Mouse (Mus musculus) frontal cortex, postnatal 10 days (tissue): ENCODE data around the gene Raph1.
A peak's percentile ranks its signal among the peaks of the same experiment; 100 is the strongest.

Experiments
- DNase-seq, 2 experiments: peaks; one replicate each; pipeline ENCODE4 v3.0.0; 2022; ENCODE audit warnings: low spot score in 2 of 2, mixed read lengths in 1 of 2

Gene Raph1

DNA sequence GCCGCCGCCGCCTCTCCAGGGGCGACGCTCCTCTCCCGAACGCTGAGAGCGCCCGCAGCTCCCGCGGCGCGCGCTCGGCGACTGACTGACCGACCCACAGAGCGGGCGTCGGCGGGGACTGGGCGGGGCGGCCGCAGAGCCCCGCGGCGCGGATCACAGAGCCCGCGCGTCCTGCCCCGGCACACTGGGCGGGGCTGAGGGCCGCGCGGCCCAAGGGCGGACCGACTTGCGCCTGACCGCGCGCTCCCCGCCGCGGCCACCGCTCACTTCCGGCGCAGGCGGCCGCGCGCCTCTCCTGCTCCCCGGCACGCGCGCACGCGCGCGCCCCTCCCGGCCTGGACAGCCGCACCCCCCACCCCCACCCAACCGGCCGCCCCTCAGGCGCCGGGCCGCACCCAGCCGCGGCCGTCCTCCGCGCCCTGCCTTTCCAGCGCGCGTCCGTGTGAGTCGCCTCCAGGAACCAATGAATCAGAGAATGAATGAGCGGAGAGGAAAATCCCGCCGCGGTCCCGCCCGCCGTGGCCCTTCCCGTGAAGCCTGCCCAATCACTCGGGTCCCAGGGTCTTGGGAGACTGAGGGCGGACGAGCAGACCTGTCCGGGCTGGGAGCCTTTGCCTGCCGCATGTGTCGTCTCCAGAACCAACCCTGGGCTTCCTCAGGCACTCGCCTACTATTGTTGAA lies at the start of gene Raph1:
Gene Raph1 (minus strand): TSS at position 474 of the 681 bp plus-strand sequence.
- peak; percentile 65 to 79 for DNase-seq

DNA sequence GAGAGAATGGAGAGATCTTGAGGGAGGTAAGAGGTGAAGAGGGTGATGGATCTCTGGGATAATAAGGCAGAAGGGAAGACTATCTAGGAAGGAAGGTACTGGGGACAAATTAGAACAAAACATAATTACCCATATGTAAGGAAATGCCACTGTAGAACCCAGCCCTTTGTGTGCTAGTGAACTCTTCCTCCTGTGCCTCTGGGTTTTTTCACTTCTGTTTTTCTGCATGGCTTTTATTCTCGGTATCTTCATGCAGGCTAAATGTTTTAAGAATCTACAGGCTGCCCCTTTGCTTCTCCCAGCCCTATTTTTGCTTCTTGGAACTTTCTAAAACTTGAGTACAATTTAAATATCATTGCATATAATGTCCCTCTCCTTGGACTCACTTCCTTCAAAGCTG lies 48.8 kb upstream of the Raph1 start:
- DNase-seq, result no peak

DNA sequence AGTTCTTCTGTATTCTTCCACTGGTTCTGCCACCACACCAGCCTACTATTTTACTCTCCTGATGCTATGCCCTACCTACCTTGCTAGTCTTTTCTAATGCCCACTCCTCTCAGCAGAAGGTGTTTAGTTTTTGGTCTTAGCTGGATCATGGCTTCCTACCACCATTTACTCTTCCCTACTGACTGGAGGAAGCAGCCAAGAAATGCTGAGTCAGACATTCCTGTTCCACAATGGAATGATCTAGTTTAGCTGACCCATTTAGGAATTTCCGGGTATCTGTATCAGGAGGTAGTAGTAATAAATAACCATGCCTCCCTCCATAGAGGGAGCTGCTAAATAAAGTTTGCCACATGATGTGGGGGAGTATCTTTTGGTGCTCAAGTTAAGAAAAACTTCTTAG lies 48.0 kb upstream of the Raph1 start:
- DNase-seq, result no peak

DNA sequence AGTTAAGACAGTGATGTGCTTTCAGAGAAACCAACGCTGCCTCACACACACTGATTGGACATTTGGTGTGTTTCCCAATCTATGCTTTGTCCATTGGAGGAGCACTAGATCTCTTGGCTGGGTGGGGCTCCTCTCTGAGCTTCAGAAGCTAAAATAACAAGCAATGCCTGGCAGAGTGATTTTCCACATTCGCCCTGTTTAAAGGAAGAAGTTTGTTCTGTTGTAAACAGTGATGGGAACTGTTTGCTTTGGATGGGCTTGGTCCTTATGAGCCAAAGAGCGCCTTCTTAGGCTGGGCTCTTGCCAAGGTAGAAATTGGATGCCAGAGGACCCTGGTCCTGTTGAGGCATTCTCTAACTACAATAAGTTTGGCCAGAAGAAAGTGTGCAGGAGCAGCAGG lies 45.1 kb upstream of the Raph1 start:
- no peak for DNase-seq

DNA sequence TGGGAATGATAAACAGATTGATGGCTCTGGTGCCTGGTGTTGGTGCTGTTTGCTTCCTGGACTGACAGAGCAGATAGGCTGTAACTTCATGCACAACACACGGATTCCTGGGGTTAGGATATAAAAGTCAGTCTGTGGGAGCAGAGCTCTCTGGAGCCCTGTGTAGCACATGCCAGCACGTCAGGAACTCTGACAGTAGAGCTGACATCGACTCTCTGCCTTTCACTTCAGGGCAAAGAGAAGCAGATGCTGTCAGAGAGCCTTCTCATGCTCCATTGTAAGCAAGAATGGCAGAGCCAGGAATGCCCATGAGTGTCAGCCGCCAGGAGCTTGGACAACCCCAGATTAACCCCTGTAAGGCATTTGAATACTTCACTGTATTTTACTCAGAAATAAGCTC lies 43.7 kb upstream of the Raph1 start:
- DNase-seq, result no peak

DNA sequence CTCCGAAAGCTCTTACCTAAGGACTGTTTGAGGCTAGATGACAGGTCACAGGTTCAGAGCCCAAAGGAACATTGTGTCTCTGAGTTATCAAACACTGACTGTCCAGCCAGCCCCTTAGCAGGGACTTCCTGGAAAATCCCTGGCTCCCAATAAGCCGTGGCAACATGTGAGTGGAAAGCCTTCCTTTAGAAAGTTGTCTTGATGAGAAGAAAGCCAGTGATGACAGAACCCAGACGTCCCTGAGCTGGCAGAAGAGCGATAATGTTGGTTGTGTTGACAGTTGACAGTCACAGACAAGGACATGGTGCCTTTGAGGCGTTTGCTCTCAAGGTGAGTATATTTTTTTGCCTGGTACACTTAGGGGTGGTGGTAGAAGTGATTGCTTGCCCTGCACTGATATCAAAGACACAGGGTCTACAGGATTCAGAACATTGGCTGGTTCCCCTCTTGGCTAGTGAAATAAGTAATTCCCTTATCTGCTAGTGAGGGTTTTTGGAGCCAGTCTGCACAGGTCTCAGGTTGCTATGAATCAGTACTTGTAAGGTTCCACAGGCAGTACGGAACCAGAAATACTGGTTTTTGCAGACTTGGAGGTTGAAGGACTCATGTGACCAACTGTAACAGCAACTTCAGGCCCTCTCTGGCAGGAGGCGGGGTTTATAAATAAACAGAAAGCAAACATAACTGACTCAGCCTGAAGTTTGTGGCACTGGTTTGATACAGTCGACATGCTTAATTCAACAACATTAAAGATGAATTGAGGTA lies 42.3 kb upstream of the Raph1 start:
- no peak for DNase-seq

DNA sequence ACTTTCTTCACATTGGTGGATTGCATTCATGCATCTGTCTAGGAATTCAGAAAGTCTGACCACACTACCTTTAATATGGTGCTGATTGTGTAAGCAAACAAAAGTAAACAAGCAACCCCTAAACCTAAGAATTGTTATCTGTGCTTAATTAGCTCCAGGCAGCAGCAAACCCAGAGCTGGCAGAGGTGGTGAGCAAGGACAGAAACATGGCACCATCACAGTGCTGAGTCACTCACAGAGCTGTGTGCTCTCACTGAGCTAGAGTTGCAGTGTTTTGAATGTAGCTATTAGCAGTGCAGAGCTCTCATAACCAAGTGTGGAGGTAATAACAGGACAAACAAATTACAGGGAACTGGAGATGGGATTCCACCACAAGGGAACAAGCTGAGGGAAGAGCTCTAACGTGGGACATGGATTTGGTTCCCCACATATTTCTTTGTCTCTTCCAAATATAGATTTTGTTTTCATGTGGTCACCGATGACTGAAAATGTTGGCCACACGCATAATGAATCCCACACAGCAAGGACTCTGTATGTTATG lies 37.6 kb upstream of the Raph1 start:
- no peak for DNase-seq

DNA sequence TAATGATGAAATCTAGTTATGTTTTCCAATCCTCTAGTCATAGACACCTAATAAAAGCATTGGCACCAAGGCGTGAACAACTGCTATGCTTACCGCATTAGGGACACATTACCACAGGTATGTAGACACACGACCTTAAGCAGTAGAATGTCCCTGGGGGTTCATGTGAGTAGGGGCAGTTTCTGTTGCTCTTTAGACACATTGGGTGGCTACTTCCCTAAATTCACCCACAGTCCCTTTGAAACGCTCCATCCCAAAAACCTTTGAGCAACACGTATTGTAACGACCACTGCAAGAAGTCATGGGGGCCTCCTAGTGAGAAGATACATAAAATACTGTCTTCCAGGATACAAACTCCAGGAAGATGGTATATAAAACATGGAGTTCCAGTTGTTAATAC lies 33.8 kb upstream of the Raph1 start:
- DNase-seq, result no peak

DNA sequence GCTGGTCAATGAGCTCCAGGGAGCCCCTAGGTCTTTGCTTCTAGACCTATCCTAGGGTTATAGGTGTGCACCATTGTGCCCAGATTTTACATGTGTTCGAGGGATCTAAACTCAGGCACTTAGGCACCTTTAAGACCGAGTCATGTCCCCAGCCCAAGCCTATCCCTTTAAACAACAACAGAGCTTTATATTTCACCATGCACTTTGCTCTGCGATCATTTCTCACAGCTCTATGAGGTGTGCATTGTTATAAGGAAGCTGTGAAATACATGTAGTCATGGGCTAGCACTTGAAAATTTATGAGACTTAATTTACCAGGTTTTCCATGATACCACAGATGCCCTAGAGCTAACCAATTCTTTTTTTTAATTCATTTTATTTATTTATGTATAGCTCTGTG lies 33.0 kb upstream of the Raph1 start:
- DNase-seq, result no peak

DNA sequence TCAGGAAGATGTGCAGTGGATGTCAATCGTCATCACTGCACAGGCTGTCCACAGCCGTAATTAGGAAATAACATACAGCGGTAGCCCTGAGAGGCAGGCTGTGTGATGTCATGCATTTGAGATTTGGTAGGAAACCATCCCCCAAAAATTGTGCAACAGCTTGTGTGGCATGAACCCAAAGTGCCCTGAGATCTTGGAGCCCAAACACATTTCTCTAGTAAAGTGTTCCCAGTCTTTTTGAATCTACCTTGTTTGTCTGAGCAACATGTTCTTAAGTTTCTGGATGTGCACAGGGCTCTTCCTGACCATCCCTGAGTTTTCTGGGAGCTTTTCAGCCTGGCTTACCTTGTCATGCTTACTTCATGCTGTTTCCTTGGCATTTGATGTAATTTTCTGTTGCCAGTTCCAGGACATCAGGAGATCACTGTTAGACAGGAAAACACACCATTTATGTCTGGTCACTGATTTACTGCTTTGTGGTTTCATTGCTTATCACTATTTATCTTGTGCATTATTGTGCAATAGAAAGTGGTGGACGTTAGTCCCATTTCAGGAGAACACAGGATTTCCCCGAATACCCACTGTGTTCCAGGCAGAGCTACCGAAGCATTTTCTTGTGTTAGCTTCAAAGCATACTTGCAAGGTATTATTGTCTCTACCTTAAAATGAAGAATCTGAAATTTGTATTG lies 32.3 kb upstream of the Raph1 start:
- no peak for DNase-seq

DNA sequence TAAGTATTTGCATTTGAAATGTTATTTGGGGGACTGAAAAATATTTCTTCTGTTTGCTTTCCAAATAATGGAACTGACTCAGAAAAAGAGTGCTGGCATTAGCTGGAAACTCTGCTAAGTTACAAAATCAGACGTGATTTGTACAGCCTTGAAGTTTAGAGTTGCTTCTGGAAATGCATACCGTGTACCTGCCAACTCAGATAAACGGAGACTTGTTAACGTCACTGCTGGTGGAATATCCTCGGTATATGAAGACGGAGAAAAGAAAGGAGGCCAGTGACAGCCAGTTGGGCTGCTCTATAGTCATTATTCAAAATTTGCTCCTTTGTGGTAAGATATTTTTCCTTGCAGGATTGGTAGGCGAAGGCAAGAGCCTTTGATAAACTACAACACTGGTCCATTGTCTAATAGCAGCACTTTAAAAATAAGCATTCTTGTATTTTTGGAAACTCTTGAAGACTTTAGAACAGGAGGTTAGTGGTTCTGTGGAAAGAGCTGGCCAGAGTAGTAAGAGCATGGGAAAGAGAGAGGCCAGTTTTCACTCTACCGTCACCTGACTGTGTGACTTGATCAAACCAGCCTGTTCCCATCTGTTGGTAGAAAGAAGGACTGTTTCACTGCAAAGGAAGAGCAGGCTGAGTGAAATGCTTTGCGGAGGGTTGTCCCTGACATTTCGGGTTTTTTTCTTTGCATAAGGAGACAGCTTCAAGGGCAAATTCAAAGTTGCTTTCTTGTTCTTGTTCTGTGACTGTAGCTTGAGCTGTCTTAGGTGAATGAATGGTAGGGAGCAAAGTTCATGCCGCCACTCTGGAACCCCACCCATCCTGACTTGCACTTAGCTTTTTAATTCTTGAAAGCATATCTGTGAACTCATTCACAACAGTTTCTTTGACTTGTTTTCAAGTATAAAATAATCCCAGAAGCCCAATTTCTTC lies 29.7 kb upstream of the Raph1 start:
- no peak for DNase-seq

DNA sequence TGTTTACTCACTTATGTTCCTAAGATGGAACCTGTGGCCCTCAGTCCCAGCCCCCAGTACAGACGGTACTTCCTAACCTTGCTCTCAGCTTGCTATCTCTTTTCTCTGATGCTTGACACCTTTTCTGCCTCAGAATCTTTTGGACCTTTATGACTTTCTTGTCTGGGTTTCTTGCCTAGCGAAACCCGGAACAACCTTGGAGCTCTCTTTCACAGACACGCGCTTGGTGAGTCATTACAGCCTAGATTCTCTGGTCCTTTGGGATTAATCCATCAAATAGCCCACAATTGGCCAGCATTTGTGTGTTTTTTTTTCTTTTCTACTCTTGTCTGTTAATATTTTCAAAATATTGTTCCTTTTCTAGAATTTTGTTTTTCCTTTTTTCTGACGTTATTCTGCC lies 26.2 kb upstream of the Raph1 start:
- DNase-seq, result no peak

DNA sequence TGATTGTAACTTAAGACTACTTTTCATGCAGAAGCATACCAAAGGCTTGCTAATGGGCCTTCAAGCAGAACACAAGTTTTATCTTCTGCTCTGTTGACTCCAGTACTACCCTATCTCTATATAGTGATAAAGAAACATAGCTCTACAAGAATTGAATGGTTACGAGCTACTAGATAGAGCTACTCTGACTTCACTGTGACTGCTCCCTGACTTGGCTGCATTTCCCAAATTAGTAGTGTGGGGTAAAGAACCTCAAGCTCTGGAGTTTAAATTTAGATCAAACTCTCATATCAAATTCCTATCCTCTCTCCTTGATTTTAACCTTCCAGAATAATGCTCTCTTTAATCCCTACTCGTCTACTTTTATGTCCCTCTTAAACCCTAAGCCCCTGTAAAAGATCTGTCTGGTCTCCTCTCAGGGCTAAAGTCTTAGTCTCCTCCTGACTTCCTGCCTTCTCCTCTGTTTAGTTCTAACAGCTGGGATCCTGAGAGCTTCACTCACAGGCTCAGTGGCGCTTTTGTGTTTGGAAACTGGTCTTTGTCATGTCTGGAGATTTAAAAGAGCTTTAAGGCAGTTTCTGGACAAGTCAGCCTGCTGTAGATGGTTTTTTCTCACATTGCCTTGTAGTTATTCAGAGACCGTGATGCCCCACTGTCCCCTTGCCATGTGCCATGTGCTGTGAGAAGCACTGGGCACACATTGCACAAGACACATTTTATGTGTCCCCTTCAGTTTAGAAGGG lies 22.2 kb upstream of the Raph1 start:
- DNase-seq, result no peak

DNA sequence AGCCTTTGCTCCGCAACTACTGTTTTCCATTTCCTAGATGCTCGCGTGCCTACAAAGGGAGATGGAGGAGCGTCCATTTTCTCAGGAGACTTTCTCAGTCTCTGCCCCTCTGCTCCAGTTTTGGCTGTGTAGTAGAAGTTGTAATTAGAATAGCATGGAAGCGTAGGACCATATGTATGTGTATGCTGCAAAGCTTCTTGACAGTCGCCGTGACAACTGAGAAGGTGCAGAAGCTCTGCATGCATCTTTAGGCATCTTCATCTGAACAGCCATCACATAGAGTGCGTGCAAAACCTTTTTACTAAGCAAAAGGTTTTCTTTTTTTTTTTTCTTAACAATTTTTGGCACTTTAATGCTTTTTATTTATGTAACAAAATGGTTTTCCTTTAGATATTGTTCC lies 14.1 kb upstream of the Raph1 start:
- DNase-seq, result no peak

DNA sequence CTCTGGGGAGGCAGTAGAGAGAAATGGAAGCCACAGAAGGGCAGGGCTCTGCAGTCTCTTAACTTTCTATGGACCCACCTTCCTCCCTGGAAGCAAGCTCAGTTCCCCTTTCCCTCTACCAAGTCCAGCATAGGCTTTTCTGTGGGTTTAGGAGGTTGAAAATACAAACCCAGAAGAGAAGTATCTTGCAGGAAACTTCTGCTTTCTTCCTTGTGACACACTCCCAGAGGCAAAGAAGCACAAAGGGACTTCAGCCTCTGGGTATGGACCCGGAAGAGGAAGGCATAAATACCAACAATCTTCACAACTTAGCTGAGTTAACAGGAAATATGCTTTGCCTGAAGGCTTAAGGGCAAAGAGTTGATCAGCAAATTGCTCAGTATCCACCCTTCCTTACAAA lies 13.0 kb upstream of the Raph1 start:
- DNase-seq, result no peak

DNA sequence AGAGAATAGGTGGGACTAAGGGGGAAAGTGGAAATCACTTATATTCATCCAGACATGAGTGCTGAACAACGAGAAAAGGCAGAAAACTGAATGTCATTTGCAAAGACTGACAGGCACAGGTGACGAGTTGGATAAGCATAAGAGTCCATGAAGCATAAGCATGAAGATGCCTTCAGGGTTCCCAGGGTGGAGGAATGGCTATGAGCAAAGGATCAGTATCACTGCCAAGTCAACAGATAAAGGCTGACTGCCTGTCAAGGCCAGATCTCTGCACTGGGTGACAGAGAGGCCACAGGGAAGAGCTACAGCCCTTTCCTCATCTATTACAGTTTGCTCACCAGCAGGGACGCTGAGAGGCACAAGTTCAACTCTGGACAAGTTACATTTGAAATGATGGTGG lies 5.8 kb upstream of the Raph1 start:
- DNase-seq, result no peak

DNA sequence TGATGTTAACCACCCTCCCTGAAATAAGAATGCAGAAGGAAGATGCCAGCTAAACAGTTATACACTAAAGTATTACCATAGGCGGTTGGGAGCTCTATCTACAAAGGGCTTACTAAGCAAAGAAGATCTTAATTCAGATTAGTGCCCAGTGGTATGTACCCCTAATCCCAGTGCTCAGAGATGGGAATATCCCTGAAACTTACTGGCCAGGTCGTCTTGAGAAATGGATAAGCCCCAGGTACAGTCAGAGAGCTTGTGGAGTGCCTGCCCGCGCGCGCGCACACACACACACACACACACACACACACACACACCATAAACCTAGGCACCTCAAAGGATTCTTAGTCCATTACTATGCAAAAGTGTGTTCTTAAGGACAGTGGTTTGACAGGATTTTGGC lies 2.8 kb upstream of the Raph1 start:
- no peak for DNase-seq

DNA sequence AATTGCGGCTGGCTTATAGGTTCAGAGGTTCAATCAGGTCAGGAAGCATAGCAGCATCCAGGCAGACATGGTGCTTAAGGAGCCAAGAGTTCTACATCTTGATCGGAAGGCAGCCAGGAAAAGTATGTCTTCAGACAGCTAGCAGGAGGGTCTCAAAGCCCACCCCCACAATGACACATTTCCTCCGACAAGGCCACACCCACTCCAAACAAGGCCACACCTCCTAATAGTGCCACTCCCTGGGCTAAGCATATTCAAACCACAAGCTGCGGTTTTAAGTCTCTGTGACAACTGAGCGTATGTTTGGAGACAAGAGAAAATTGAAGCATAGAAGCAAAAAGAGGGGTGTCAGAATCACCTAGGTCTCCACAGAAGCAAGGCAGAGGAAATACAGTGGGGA lies 2.3 kb upstream of the Raph1 start:
- DNase-seq, result no peak

DNA sequence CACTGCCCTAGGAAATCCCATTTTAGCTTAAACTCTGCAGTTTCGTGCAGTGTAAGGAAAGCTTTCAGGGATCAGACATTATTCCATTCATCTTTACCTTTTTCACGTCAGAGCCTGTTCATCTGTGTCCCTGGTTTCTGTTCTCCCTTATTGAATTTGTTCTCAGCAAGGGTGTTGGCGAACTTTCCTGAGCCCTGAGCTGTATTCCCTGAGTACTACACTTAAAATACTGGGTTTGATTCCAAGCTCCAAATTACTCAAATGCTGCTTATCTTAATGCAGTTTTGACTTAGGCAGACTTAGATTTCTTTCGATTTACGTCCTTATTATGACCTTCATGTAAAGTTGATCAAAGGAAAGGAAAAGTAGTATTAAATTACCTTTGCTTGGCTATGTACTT lies 417 bp upstream of the Raph1 start:
- no peak for DNase-seq

DNA sequence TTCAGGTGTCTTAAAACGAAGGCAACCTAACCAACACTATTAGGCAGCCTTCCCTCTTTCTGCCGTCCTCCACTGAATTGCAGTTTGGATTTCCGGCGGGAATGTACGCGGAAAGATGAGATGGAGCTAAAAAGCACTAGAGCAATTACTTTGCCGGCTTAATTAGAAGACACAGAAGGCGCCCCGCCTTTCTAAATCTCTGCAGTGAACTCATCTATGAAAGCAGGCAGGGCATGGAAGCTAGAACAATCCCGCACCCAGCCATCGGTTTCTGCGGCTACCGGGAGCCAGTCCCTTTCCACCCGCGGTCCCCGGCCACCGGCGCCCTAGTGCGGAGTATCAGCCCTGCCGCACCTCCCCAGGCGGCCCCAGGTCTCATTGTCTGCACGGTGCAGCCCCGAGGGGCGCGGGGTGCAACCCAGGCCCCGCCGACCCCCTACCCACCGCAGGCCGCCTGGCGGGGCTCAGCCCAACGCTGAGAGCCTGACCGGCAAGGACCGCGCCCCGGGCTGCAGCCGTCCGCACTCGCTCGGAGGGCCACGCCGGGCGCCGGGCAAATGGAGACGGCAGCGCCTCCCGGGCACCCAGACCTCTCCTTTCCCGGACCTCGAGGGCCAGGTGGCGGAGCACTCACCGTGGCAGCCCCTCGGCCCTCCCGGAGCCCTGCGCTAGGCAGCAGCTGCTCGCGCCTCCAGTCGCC lies 823 bp downstream of the Raph1 start:
- peak; percentile 17 to 48 for DNase-seq
